Mouse (Mus musculus) kidney, postnatal 4 days (tissue): Measurements from ENCODE around the gene Smndc1.

Experiments used
- DNase-seq, 2 experiments: peaks; one replicate each; pipeline ENCODE4 v3.0.0; 2021; ENCODE audit warnings: mixed read lengths in 2 of 2

The Smndc1 gene

DNA sequence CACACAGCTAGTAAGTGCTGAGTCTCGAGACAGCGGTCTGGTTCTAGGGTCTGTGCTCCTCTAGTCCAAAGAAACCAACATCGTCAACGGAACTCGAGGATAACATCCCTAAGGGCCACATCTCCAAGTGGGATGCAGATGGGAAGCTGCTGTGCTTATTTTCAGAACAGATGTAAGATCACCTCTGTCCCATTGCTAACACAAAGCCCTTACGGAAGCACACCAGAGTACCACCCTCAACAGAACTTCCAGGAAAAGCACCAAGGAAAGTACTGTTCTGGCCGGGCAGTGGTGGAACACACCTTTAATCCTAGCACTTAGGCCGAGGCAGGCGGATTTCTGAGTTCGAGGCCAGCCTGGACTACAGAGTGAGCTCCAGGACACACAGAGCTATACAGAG lies 12.0 kb downstream of the Smndc1 start:
- DNase-seq = no peak

GRCm38 (mm10) chr19:53377652-53378051 lies 12.7 kb downstream of the Smndc1 start:
- DNase-seq = no peak

GRCm38 (mm10) chr19:53375816-53376215 lies 14.6 kb downstream of the Smndc1 start:
- DNase-seq = no peak

- DNase-seq = no peak
Measured at GRCm38 (mm10) chr19:53375299-53375698, 15.1 kb downstream of the Smndc1 start.

DNA sequence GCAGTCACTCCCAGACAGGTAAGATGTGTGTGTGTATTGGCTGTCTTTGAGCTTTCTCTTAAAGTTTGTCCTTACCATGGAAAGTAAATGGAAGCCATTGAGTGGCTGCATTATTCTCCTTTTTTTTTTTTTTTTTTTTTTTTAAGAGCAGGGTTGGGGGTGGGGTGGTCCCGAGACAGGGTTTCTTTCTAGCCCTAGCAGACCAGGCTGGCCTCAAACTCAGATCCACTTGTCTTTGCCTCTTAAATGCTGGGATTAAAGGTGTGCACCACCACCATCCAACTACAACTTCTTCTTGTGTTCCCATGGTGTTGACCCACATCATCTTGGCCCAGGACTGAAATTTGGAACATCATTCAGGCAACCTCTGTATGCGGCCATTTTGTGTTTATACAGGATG lies 16.8 kb downstream of the Smndc1 start:
- DNase-seq = no peak

- no peak for DNase-seq
Measured at GRCm38 (mm10) chr19:53371666-53372065, 18.7 kb downstream of the Smndc1 start, which contains the start of gene Gm10197. Gene Gm10197 (minus strand): TSS chr19:53371766.

- DNase-seq = no peak
Measured at GRCm38 (mm10) chr19:53370233-53370632, 20.1 kb downstream of the Smndc1 start.

DNA sequence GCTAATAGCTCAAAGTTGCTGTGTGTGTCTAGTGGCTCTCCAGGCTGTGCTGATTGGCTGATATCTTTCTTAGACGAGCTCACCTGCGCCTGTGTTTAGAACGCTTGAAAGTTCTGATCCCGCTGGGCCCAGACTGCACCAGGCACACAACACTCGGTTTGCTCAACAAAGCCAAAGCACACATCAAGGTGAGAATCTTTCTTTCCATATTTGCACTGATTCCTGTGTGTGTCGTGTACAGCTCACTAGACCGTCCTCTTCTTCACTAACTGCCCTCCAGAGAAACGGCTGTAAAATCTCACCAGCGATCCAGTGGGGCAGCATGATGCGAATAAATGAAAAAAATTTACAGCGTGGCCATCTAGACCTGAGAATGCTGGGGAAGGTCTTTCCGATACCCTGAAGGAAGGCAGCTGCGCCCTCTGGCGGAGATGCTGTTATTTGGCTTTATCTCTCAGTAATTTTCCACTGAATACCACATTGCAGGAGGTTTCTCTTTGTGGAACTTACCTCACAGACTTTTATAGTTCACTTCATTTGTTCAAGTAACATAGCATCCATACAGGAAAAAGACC lies 20.8 kb downstream of the Smndc1 start:
- peak; percentile 93 for DNase-seq

DNA sequence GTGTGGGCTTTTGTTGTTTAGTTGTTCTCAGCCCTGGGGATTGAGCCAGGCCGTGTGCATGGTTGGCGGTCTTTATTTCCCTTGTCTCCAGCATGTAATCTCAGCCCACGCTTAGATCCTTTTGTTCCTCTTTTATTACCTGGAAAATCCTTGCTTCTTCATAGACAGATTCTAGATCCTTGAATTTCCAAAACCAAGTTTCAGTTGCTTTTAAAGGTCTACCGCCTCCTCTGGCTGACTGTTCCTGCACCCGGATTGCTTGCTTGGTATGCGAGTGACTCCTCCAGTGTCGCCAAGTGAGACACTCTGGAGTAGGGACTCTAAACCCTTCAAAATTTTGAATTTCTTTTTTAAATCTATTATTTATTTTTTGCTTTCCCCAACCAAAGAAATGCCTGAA lies 23.5 kb downstream of the Smndc1 start:
- DNase-seq = no peak

- DNase-seq = no peak
Measured at GRCm38 (mm10) chr19:53366057-53366775, 24.2 kb downstream of the Smndc1 start.

DNA sequence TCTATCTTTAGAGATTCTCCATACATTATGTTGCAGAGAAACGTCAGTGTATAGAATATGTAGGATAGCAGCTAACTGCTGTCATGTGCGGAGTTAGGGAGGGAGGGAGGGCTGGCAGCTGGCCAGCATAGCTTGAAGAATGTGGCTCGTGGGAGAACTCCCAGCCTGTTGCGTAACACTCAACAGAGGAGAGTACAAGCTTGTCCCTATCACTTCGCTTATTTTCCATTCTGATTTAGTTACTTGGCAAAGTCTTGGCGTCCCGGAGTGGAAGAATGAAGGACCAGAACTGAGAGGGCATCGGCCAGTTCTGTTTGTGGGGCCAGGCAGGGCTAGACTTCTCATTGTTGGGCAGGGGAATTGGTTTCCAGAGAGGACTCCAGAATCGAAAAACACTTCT lies 25.4 kb downstream of the Smndc1 start:
- peak; percentile 81 to 85 for DNase-seq

DNA sequence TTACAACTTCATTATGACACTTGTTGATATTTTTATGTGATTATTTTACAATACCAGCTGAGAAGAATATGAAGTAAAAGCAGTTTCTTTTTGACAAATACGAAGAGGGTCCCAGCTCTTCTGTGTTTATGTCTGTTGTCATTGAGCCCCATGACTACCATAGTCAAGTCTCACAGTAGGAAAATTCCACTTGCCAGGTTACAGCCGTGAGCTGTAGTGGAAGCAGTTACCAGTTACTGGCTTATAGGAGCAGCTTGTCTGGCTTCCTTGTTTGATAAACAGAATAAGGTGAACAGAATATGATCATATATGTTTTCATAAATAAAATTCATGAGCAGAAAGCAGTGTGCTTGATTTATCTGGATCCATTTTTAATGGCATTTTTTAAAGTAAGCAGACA lies 25.8 kb downstream of the Smndc1 start:
- DNase-seq = no peak

GRCm38 (mm10) chr19:53362967-53363366 lies 27.4 kb downstream of the Smndc1 start:
- DNase-seq = peak; percentile 65 to 70

DNA sequence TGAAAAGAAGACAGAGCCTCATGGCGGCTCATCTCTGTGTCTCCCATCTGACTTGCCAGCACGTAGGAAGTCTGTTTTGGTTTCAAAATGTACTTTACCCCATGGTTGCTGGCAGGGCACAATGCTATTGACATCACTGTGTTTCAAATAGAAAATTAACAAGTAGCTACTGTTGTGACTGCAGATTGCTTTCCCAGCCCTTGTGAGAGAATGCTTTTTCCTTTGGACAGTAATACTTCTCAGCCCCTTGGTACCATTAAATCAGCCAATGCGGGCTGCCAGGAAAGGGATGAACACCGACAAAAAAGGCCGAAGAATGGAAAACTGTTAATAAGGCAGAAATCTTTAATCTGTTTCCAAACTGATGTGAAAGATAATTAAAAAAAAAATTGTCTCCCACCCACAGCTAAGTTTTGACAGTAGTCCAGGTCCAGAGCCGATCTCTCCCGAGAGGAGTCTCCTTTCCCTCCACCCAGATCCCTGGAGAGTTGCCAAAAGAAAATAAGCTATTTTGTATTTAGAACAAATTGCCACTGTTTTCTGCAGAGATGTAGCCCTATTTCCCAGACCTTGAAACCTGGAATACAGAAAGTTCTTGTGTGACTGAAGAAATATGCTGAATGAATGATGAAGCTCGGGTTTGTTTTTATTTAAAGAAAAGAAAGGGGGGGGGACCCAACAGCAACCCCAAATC lies 30.0 kb downstream of the Smndc1 start:
- no peak for DNase-seq

DNA sequence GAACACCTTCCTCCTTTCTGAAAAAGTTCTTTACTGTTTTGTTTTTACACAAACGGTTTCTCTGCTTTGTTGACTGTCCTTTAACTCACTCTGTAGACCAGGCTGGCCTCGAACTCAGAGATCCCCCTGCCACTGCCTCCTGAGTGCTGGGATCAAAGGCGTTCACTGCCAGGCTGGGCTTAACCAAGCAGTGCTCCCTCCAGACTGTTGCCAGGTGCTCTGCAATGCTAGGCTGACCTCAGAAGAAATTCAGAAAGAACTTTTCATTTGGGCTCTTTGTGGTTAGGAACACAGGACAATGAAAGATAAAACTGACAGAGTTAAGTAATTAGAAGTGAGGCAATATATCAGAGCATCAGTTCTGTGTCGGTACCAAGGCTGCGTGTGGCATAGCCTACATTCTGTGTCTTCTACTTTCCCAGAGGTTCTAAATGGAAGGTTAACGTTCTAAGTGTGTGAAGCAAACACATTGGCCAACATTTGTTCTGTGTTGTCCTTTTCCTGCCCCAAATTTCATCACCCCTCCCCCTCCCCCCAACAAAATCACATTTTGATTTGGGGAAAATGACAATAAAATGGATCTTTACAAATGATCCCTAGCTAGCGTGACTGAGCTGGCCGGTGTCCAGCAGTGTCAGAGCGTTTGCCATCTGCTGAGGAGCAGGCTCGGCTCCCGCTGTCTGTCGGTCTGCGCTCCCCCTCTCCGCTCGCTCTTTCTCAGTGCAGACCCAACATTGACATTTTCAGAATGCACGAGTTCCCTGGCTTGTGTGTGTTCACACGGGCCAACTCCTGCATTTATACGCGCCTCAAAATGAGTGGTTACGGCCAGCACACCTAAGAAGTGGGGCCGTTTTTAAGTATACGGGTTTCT lies 31.0 kb downstream of the Smndc1 start:
- DNase-seq = peak; percentile 61 to 68

DNA sequence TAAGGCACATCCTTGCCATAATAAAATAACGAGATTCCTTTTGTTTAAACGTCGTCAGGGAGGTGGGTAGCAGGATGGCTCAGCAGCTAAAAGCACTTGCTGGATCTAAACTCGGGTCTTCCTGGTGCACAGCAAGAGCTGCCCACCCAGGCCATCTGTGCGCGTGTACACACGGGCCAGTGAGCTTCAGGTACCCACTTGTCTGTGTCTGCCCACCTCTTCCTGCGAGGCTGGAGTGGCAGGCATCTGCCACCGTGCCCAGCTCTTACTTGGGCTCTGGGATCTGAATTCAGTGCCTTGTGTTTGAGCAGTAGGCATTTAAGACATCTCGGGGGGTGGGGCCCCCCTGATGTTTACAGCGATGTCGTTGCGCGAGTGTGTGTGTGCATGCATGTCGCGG lies 35.3 kb downstream of the Smndc1 start:
- DNase-seq = no peak

GRCm38 (mm10) chr19:53354271-53355000 lies 35.9 kb downstream of the Smndc1 start:
- DNase-seq = no peak

- DNase-seq = no peak
Measured at GRCm38 (mm10) chr19:53353864-53354263, 36.5 kb downstream of the Smndc1 start.

DNA sequence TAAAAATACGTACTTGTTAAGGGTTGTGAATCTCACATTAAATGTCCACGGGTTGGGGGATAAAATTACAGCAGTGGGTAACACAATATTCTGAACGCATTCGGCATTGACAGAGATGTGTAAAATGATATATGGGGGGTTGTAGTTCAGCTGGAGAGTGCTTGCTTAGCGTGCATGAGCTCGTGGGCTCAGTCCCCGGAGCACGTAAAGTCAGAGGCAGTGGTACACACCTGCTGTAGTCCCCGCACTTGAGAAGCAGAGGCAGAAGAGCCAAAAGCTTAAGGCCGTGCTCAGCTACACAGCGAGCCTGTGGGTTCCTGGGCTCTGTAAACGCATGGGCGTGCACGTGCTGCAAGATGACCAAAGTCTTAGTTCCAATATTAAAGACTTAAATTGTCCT lies 44.6 kb downstream of the Smndc1 start:
- no peak for DNase-seq

- peak in 1 of 2 experiments; percentile 35 for DNase-seq
Measured at GRCm38 (mm10) chr19:53344062-53344461, 46.3 kb downstream of the Smndc1 start.

GRCm38 (mm10) chr19:53343174-53343881 lies 47.0 kb downstream of the Smndc1 start:
- DNase-seq = no peak

GRCm38 (mm10) chr19:53340423-53340822 lies 50.0 kb downstream of the Smndc1 start:
- DNase-seq = peak; percentile 78 to 85
